Mouse (Mus musculus) liver, embryonic 11.5 days (tissue): Measurements from ENCODE around the gene Xpc. TPM values are rescaled to one million over a fixed set of nuclear protein-coding genes. Genes with fewer than 3 reads are reported as not detected.
"Not testable (repeated sequence)": the region's sequence is repeated elsewhere in the genome, so short reads cannot be mapped to it uniquely, and the experiment has no call there.

Experiments
- ATAC-seq: fragments of 200-750 bp; cut with Nextera tagmentation; replicated peaks from 2 replicates; pipeline ENCODE4 v1.8.0; 2017; ENCODE audit warnings: moderate number of reproducible peaks, mild to moderate bottlenecking, moderate TSS enrichment, moderate library complexity; ENCODE audit not compliant: low FRiP score
- DNase-seq: peaks from one replicate; pipeline ENCODE4 v3.0.0-alpha.2; 2017; ENCODE audit warnings: low spot score
- H3K27ac ChIP-seq: fragments of 300-500 bp; sonication (generic); 2 replicates; pipeline ENCODE4 v1.5.1; 2014; ENCODE audit warnings: mild to moderate bottlenecking, low read depth, low read length, control low read depth
- H3K27me3 ChIP-seq: fragments of 300-500 bp; sonication (generic); replicated peaks from 2 replicates; pipeline ENCODE4 v1.6.1; 2014; ENCODE audit warnings: low read length, mixed read lengths; ENCODE audit not compliant: control insufficient read depth, insufficient read depth
- H3K36me3 ChIP-seq: fragments of 300-500 bp; sonication (generic); 2 replicates; pipeline ENCODE4 v1.6.1; 2014; ENCODE audit warnings: mild to moderate bottlenecking, low read length, moderate library complexity, mixed read lengths; ENCODE audit not compliant: control insufficient read depth, insufficient read depth
- H3K4me1 ChIP-seq: fragments of 300-500 bp; sonication (generic); replicated peaks from 2 replicates; pipeline ENCODE4 v1.6.1; 2014; ENCODE audit warnings: low read length, mixed read lengths; ENCODE audit not compliant: control insufficient read depth, insufficient read depth
- H3K4me2 ChIP-seq: fragments of 300-500 bp; sonication (generic); 2 replicates; pipeline ENCODE4 v1.6.1; 2014; ENCODE audit warnings: mild to moderate bottlenecking, control low read depth, moderate library complexity
- H3K4me3 ChIP-seq: fragments of 300-500 bp; sonication (generic); 2 replicates; pipeline ENCODE4 v1.5.1; 2014; ENCODE audit warnings: low read depth, low read length, control low read depth
- H3K9ac ChIP-seq: fragments of 300-500 bp; sonication (generic); 2 replicates; pipeline ENCODE4 v1.6.1; 2014; ENCODE audit warnings: low read depth, low read length, control low read depth
- H3K9me3 ChIP-seq: fragments of 300-500 bp; sonication (generic); 2 replicates; pipeline ENCODE4 v1.6.1; 2016; ENCODE audit warnings: low read length, inconsistent platforms, mixed read lengths; ENCODE audit not compliant: control insufficient read depth
- WGBS: fragments of 180-500 bp; shearing (Covaris S2); extraction: QIAGEN DNeasy Blood & Tissue Kit; methylation state at CpG from one replicate; pipeline ENCODE4 v1.1.7; 2014; 5-methylcytosine and 5-hydroxymethylcytosine counted together
- polyA plus RNA-seq: library from polyadenylated mRNA; unstranded; fragments of >200 nt; fragmentation: Nextera tagmentation; extraction: Ambion mirVana; gene quantifications from 2 replicates; pipeline ENCODE4 v1.2.1, GENCODE M21; 2014

The Xpc gene
- polyA plus RNA-seq, 1 experiment from 2014 or later: 13.2 TPM

DNA sequence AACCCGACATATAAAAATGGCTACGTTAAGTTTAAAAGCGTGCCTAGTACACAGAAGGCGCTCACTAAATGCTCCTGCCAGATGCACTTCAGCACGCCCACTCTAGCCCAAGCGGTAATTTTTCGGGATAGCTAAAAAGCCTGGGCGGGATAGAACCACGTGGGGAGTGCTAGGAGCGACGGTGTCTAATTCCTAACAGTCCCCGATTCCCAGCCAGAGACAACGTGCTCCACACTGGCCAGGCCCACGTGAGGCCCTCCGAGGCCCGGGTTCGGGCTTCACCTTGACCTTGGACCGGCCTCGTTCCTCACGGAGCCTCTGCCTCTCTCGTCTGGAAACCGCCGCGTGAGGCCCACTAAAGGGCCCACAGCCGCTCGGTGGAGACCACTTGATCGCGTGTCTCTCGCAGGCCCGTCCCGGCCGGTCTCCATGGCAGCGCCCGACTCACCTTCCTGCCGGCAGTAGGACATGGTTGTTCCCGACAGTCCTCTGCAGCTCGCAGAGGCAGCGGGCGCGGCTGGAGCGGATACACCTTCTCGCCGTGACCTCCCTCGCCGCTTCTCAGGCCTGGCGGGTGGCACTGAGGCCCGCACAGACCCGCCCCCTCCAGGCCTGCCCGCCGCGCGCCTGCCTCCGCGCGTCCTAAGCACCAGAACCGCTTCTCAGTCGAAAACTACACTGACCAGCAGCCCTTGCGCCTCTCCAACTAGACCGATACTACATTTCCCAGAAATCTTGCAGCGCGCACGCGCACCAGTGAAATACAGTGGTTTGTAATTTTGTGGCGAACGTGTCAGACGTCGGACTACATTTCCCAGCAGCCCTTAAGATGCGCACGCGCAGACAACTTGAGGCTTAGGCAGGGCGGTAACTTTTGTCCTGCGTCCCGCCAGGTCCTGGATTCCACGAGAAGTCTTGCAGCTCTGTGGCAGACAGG is 42.6 kb downstream of the Xpc start, which contains the start of the genes Chchd4 and Tmem43:
Gene Chchd4, minus strand, starts transcription at position 679 of the 937 bp plus-strand sequence.
Gene Tmem43, plus strand, starts transcription at position 836 of the 937 bp plus-strand sequence.
- WGBS: under 1% methylated on average over 74 of the region's 74 CpGs
- ATAC-seq: peak; percentile 97
- H3K4me1 ChIP-seq: peaks cover 12% of the 10 kb centered on the region

DNA sequence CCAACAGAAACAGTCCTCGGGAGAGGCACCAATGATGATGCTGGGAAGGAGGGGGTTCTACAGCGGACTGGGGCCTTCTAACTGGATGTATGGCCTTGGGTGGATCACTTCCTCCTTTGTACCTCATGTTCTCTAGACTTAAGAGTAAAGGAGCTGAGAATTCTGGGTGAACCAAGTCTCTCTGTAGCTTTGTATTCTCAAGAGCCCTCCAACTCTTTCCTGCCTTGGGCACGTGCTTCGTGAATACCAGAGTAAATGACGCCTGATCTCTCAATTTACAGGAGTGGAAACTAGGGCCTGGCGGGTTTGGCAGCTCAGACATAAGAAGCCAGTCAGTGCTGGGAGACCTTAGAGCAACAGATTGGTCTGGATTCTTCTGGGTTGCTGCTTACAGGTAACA is 43.4 kb downstream of the Xpc start:
- Histone ChIP-seq H3K9me3 (no peaks in the 10 kb centered on the region), H3K4me1 (peaks cover 12% of the 10 kb centered on the region), H3K27me3 (no peaks in the 10 kb centered on the region), H3K9ac (peak overlapping the region; percentile 92), H3K27ac (peak overlapping the region; percentile 81), H3K36me3 (peaks cover 7% of the 10 kb centered on the region; the same call in 1 of the 2 replicates), H3K4me3 (peak overlapping the region; percentile 86), H3K4me2 (peak overlapping the region; percentile 79)
- DNase-seq (peak; percentile 40), ATAC-seq (no peak)
- WGBS: 16% methylated on average over 6 of the region's 6 CpGs

More for the DNA sequence above, 42.6 kb downstream of the Xpc start, which contains the start of the genes Chchd4 and Tmem43:
- Histone ChIP-seq H3K4me3 (peak within 1 kb of the TSS; percentile 86), H3K4me2 (peak within 1 kb of the TSS; percentile 79), H3K9me3 (no peaks in the 10 kb centered on the region), H3K27me3 (no peaks in the 10 kb centered on the region), H3K9ac (peak within 1 kb of the TSS; percentile 92), H3K36me3 (peaks cover 11% of the 10 kb centered on the region; the same call in 1 of the 2 replicates), H3K27ac (peak within 1 kb of the TSS; percentile 81)
- DNase-seq: peak; percentile 96

DNA sequence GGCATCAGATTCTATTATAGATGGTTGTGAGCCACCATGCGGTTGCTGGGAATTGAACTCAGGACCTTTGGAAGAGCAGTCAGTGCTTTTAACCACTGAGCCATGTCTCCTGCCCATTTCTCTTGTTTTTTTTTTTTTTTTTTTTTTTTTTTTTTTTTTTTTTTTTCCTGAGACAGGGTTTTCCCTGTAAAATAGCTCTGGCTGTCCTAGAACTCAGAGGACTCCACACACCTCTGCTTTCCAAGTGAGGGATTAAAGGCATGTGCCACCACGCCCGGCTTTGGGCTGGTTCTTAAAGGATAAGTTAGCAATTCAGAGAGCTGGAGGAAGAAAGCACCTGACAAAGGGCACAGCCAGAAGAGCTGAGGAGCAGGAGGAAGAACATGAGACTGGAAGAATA is 44.3 kb downstream of the Xpc start:
- not testable (repeated sequence) for H3K9me3 ChIP-seq, H3K9ac ChIP-seq, DNase-seq, ATAC-seq, H3K27me3 ChIP-seq, H3K27ac ChIP-seq
- Histone ChIP-seq H3K4me3 (peak overlapping the region; percentile 86), H3K36me3 (peaks cover 11% of the 10 kb centered on the region; the same call in 1 of the 2 replicates), H3K4me1 (peaks cover 12% of the 10 kb centered on the region), H3K4me2 (peak overlapping the region; percentile 79)
- WGBS: 93% methylated on average over 3 of the region's 3 CpGs

DNA sequence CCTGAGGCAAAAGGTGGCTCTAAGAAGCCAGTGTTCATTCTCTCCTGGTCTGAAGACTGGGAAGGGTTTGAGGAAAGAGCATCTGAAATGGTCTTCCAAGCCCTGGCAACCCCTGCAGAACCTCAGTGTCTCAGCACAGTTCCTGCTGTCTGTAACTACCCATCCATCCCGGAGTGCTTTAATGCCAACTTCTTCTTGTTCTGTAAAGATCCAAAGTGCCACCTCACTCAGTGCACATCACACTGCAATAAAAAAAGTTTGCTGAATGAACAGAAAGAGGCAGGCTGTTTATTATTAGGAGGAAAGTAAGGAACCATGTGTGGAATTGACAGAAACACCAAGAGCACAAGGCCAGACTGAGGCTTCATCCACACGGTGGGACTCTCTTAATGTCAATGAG is 45.0 kb downstream of the Xpc start:
- H3K4me3 ChIP-seq: no peak overlapping the region
- no peak for ATAC-seq
- no peak overlapping the region for H3K9ac ChIP-seq
- H3K27ac ChIP-seq: no peak overlapping the region
- H3K36me3 ChIP-seq: peaks cover 15% of the 10 kb centered on the region; the same call in 1 of the 2 replicates
- H3K27me3 ChIP-seq: no peaks in the 10 kb centered on the region
- peaks cover 12% of the 10 kb centered on the region for H3K4me1 ChIP-seq
- peak overlapping the region; percentile 17 for H3K4me2 ChIP-seq
- DNase-seq: no peak
- 91% methylated on average over 2 of the region's 2 CpGs for WGBS
- H3K9me3 ChIP-seq: no peaks in the 10 kb centered on the region

DNA sequence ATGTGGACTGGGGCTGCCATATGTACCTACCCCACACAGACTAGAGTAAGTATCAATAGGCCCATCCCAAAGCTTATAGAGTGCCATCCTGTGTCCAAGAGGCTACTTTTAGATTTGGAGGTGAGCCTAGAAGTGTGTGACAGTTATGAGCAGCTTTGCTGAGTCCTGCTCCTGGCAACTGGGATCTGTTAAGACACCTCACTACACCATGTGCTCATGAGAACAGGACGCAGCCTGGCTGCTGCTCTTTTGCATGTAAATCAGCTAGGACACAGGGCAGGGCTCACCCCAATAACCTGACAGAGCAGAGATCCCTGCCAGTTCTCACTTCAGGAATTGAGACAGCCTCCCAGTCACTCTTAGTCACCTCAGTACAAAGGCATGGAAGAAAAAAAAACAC is 48.6 kb downstream of the Xpc start:
- Histone ChIP-seq H3K4me1 (peaks cover 5% of the 10 kb centered on the region; the same call in 1 of the 2 replicates), H3K4me3 (no peak overlapping the region), H3K36me3 (peaks cover 25% of the 10 kb centered on the region), H3K27me3 (no peaks in the 10 kb centered on the region), H3K9me3 (no peaks in the 10 kb centered on the region), H3K27ac (no peak overlapping the region), H3K4me2 (no peak overlapping the region), H3K9ac (no peak overlapping the region)
- ATAC-seq (no peak), DNase-seq (no peak)
- 94% methylated on average over 1 of the region's 1 CpGs for WGBS

DNA sequence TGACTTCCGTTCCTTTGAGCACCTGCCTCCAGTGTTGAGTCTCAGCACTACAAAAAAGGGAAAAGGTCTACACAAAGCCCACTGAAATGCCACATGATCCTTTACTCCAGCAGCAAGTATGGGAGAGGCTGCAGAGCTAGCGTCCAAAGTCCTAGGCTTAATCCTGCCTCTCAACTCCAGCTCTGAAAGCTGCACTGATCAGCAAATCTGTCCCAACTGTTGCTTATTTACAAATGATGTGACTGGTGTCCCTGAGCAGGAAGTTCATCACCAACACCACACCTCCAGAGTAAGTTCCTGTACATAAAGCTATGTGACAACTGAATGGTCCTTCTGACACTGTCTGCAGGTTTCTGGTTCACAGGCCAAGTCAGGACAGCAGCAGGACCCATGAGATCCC is 49.9 kb downstream of the Xpc start:
- no peak overlapping the region for H3K4me3 ChIP-seq
- no peak overlapping the region for H3K27ac ChIP-seq
- H3K4me1 ChIP-seq: no peaks in the 10 kb centered on the region
- H3K4me2 ChIP-seq: no peak overlapping the region
- no peak for DNase-seq
- H3K36me3 ChIP-seq: peaks cover 25% of the 10 kb centered on the region
- WGBS: 82% methylated on average over 2 of the region's 2 CpGs
- H3K9me3 ChIP-seq: no peaks in the 10 kb centered on the region
- H3K9ac ChIP-seq: no peak overlapping the region
- no peak for ATAC-seq
- no peaks in the 10 kb centered on the region for H3K27me3 ChIP-seq

DNA sequence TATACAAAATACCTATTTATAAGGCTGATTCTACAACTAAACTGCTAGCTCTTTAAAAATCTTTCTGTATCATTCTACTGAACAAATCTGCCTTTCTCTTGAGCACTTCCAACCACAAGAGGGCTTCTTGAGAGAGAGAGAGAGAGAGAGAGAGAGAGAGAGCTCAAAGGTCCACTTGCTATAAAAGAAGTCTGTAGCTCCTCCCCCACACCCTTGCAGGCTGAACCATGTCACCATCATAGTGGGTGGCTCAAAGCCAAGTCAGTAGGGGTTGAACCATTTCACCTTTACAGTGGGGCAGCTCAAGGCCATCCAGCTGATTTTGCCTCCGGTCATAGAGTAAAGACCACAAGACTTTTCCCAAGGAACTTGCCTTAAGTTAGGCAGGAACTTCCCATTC is 56.2 kb downstream of the Xpc start:
- Histone ChIP-seq H3K4me1 (no peaks in the 10 kb centered on the region), H3K9ac (no peak overlapping the region), H3K4me3 (no peak overlapping the region), H3K9me3 (no peaks in the 10 kb centered on the region), H3K27ac (no peak overlapping the region), H3K4me2 (no peak overlapping the region), H3K27me3 (no peaks in the 10 kb centered on the region), H3K36me3 (peaks cover 4% of the 10 kb centered on the region; the same call in 1 of the 2 replicates)
- no peak for DNase-seq
- 81% methylated on average over 1 of the region's 1 CpGs for WGBS
- no peak for ATAC-seq

DNA sequence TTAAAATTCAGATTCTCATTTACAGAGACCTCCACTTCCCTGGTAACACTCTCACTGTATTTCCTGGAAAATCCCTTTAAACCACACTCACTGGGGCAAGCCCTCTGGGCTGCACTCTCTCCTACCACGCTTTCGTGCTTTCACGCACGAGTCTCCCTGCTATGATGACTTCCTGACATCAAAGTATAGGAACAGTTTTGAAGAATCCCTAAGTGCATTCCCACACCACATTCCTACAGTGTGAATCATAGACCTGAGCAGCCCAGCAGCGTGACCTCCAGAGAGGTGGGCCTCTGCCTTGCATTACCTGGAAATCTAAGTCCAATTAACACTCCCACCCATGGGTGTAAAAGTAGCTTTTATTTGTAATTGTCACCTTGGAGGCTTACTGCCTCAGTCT is 61.1 kb downstream of the Xpc start:
- Histone ChIP-seq H3K9me3 (no peaks in the 10 kb centered on the region), H3K36me3 (no peaks in the 10 kb centered on the region), H3K9ac (no peak overlapping the region), H3K4me3 (no peak overlapping the region), H3K27me3 (no peaks in the 10 kb centered on the region), H3K4me1 (no peaks in the 10 kb centered on the region), H3K4me2 (no peak overlapping the region), H3K27ac (no peak overlapping the region)
- WGBS: 49% methylated on average over 5 of the region's 5 CpGs
- ATAC-seq (no peak), DNase-seq (no peak)
